Mouse (Mus musculus) stomach, embryonic 16.5 days (tissue): ENCODE measurements around the gene Fabp7. TPM values are rescaled to one million over a fixed set of nuclear protein-coding genes. Genes with fewer than 3 reads are reported as not detected.

Experiments
- ATAC-seq: fragments of 200-750 bp; cut with Nextera tagmentation; 2 replicates; pipeline ENCODE4 v1.8.0; 2017; ENCODE audit warnings: moderate number of reproducible peaks, moderate TSS enrichment; ENCODE audit not compliant: insufficient read depth, low FRiP score
- H3K27ac ChIP-seq: fragments of 300-500 bp; sonication (generic); 2 replicates; pipeline ENCODE4 v1.5.1; 2014; ENCODE audit warnings: low read length
- H3K27me3 ChIP-seq: fragments of 300-500 bp; sonication (generic); 2 replicates; pipeline ENCODE4 v1.6.1; 2014; ENCODE audit warnings: low read length, control low read depth, mixed read lengths; ENCODE audit not compliant: control insufficient read depth, insufficient read depth
- H3K36me3 ChIP-seq: fragments of 300-500 bp; sonication (generic); 2 replicates; pipeline ENCODE4 v1.6.1; 2014; ENCODE audit warnings: low read length; ENCODE audit not compliant: control insufficient read depth, insufficient read depth
- H3K4me1 ChIP-seq: fragments of 300-500 bp; sonication (generic); 2 replicates; pipeline ENCODE4 v1.6.1; 2014; ENCODE audit warnings: low read length, control low read depth, mixed read lengths; ENCODE audit not compliant: control insufficient read depth, insufficient read depth
- H3K4me2 ChIP-seq: fragments of 300-500 bp; sonication (generic); 2 replicates; pipeline ENCODE4 v1.6.1; 2014; ENCODE audit warnings: low read depth, low read length, mixed read lengths
- H3K4me3 ChIP-seq: fragments of 300-500 bp; sonication (generic); replicated peaks from 2 replicates; pipeline ENCODE4 v1.5.1; 2014; ENCODE audit warnings: mild to moderate bottlenecking, low read length
- H3K9ac ChIP-seq: fragments of 300-500 bp; sonication (generic); 2 replicates; pipeline ENCODE4 v1.6.1; 2014; ENCODE audit warnings: low read length
- H3K9me3 ChIP-seq: fragments of 300-500 bp; sonication (generic); replicated peaks from 2 replicates; pipeline ENCODE4 v1.6.1; 2016; ENCODE audit warnings: low read length, control low read depth; ENCODE audit not compliant: control insufficient read depth
- WGBS: fragments of 180-500 bp; shearing (Covaris S2); extraction: QIAGEN DNeasy Blood & Tissue Kit; methylation state at CpG from one replicate; pipeline ENCODE4 v1.1.7; 2014; 5-methylcytosine and 5-hydroxymethylcytosine counted together
- polyA plus RNA-seq: library from polyadenylated mRNA; unstranded; fragments of >200 nt; fragmentation: Nextera tagmentation; extraction: Ambion mirVana; gene quantifications from 2 replicates; pipeline ENCODE4 v1.2.1, GENCODE M21; 2015

The Fabp7 gene
- polyA plus RNA-seq, 1 experiment from 2014 or later: 52.9 TPM

- WGBS: 89% methylated on average over 2 of the region's 2 CpGs
- no peak for ATAC-seq
- Histone ChIP-seq H3K4me2 (no peak overlapping the region), H3K9me3 (no peaks in the 10 kb centered on the region), H3K4me3 (no peak overlapping the region), H3K27ac (no peak overlapping the region), H3K4me1 (no peaks in the 10 kb centered on the region), H3K27me3 (no peaks in the 10 kb centered on the region), H3K9ac (no peak overlapping the region), H3K36me3 (no peaks in the 10 kb centered on the region)
These were observed 29.4 kb upstream of the Fabp7 start for GRCm38 (mm10) chr10:57755201-57755736.

DNA sequence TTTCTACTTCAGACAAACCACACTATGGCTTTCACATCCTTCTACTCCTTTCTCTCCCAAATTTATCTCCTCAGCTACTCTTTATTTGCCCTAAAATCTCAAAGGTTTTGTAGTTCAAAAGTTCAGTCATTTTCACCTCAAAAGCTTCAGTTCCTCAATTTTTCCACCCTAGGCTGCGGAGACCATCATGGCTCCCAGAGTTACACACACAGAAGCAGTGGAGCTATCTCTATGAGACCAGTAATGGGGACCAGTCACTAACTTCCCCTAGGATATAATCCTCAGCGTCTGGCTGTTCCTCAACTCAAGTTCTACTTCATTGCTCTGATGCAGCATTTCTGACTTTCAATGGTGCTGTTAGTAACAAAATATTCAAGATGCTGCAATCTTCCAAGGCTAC, 25.7 kb upstream of the Fabp7 start:
- no peaks in the 10 kb centered on the region for H3K27me3 ChIP-seq
- H3K4me1 ChIP-seq: no peaks in the 10 kb centered on the region
- no peak overlapping the region for H3K4me3 ChIP-seq
- H3K36me3 ChIP-seq: no peaks in the 10 kb centered on the region
- H3K27ac ChIP-seq: no peak overlapping the region
- H3K4me2 ChIP-seq: no peak overlapping the region
- H3K9ac ChIP-seq: no peak overlapping the region
- ATAC-seq: no peak
- H3K9me3 ChIP-seq: no peaks in the 10 kb centered on the region
- 94% methylated on average over 2 of the region's 2 CpGs for WGBS

GRCm38 (mm10) chr10:57760694-57761093, 24.0 kb upstream of the Fabp7 start:
- Histone ChIP-seq H3K27ac (no peak overlapping the region), H3K4me3 (no peak overlapping the region), H3K9ac (no peak overlapping the region), H3K9me3 (no peaks in the 10 kb centered on the region), H3K27me3 (no peaks in the 10 kb centered on the region), H3K36me3 (no peaks in the 10 kb centered on the region), H3K4me2 (no peak overlapping the region), H3K4me1 (no peaks in the 10 kb centered on the region)
- no peak for ATAC-seq
- WGBS: 62% methylated on average over 3 of the region's 3 CpGs

DNA sequence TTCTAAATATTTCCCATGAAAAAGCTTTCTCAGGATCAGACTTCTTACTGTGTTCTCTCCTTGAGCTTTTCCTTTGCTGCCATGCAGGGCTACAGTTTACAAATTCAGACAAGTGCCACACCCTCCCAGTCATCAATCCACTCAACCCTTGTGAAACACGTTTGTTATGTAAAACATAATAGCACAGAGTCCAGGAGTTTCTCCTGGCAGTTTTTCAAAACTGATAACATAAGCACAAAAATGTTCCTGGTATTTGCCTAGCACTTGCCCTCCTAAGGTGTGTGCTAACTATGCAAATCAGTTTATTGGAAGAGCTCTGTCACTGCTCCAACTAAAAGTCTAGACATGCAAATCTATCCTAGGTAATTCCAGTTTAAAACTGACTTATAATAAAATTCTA, 21.6 kb upstream of the Fabp7 start:
- ATAC-seq: peak; percentile 89
- WGBS: 15% methylated on average over 1 of the region's 1 CpGs
- Histone ChIP-seq H3K4me1 (no peaks in the 10 kb centered on the region), H3K4me3 (no peak overlapping the region), H3K9me3 (no peaks in the 10 kb centered on the region), H3K9ac (no peak overlapping the region), H3K27ac (no peak overlapping the region), H3K4me2 (no peak overlapping the region), H3K36me3 (no peaks in the 10 kb centered on the region), H3K27me3 (no peaks in the 10 kb centered on the region)

GRCm38 (mm10) chr10:57783289-57784130, 1.2 kb upstream of the Fabp7 start:
- H3K36me3 ChIP-seq: no peaks in the 10 kb centered on the region
- no peaks in the 10 kb centered on the region for H3K9me3 ChIP-seq
- H3K9ac ChIP-seq: no peak overlapping the region
- no peak for ATAC-seq
- 40% methylated on average over 12 of the region's 13 CpGs for WGBS
- no peaks in the 10 kb centered on the region for H3K27me3 ChIP-seq
- no peak overlapping the region for H3K4me2 ChIP-seq
- H3K27ac ChIP-seq: no peak overlapping the region; the same call in 1 of the 2 replicates
- no peak overlapping the region for H3K4me3 ChIP-seq
- peaks cover 15% of the 10 kb centered on the region for H3K4me1 ChIP-seq

GRCm38 (mm10) chr10:57784131-57784875, 378 bp upstream of the Fabp7 start:
- Histone ChIP-seq H3K4me2 (peak overlapping the region; percentile 33), H3K27me3 (no peaks in the 10 kb centered on the region), H3K4me3 (peak overlapping the region; percentile 26), H3K36me3 (no peaks in the 10 kb centered on the region), H3K9ac (no peak overlapping the region), H3K4me1 (peaks cover 15% of the 10 kb centered on the region), H3K27ac (no peak overlapping the region), H3K9me3 (no peaks in the 10 kb centered on the region)
- WGBS: 19% methylated on average over 7 of the region's 7 CpGs
- ATAC-seq: peak; percentile 66; the same call in 1 of the 2 replicates

DNA sequence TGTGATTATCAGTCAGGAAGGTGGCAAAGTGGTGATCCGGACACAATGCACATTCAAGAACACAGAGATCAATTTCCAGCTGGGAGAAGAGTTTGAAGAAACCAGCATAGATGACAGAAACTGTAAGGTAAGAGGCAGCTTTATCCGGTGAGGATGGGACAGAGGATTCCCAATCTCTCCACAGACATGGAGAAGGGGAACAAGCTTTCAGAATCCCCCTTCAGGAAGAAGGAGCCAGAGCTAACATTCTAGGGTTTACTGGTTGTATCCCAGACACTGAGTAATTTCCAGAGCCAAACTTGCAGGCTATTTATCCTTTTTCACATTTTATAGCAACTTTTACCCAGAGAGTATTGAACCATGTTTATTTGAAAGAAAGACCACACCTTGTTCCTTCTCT, 871 bp downstream of the Fabp7 start:
- H3K27me3 ChIP-seq: no peaks in the 10 kb centered on the region
- H3K36me3 ChIP-seq: no peaks in the 10 kb centered on the region
- H3K27ac ChIP-seq: no peak overlapping the region
- WGBS: 71% methylated on average over 2 of the region's 2 CpGs
- H3K4me2 ChIP-seq: no peak overlapping the region
- no peak overlapping the region; the same call in 1 of the 2 replicates for H3K4me3 ChIP-seq
- H3K9ac ChIP-seq: 0 out of 2 replicates have a peak overlapping the region, but pooled peaks have one; percentile 26
- H3K4me1 ChIP-seq: peaks cover 15% of the 10 kb centered on the region
- ATAC-seq: no peak
- H3K9me3 ChIP-seq: no peaks in the 10 kb centered on the region

DNA sequence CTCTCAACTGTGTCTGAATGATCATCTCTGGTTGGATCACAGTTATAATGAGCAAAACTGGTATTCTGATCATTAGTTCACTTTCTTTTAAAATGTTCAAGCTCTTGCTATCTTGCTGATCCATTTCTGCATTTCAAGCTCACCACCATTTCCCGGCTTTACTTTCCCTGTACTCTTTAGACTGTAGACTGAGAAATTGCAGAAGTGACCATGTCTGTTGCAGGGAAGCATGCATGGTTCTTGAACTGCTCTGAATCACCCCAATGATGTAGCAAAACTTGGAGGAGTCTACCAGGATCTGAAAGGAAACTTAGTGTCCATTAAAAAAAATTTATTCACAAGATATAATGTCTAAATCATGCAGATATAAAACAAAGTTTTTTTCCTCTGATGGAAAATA, 8.3 kb downstream of the Fabp7 start:
- no peak overlapping the region for H3K27ac ChIP-seq
- H3K4me2 ChIP-seq: no peak overlapping the region
- H3K4me1 ChIP-seq: peaks cover 10% of the 10 kb centered on the region; the same call in 1 of the 2 replicates
- no peak for ATAC-seq
- no peak overlapping the region for H3K9ac ChIP-seq
- WGBS: 85% methylated on average over 1 of the region's 1 CpGs
- no peaks in the 10 kb centered on the region for H3K27me3 ChIP-seq
- H3K4me3 ChIP-seq: no peak overlapping the region
- H3K9me3 ChIP-seq: 0 out of 2 replicates have a peak, but pooled peaks cover 4% of the 10 kb centered on the region
- H3K36me3 ChIP-seq: no peaks in the 10 kb centered on the region

GRCm38 (mm10) chr10:57794018-57794417, 9.3 kb downstream of the Fabp7 start, which contains the start of gene Smpdl3a:
Gene Smpdl3a, plus strand, starts transcription at chr10:57794335.
- Histone ChIP-seq H3K4me1 (peaks cover 10% of the 10 kb centered on the region; the same call in 1 of the 2 replicates), H3K27me3 (no peaks in the 10 kb centered on the region), H3K9me3 (0 out of 2 replicates have a peak, but pooled peaks cover 4% of the 10 kb centered on the region), H3K36me3 (no peaks in the 10 kb centered on the region), H3K9ac (peak within 1 kb of the TSS; percentile 75), H3K4me2 (peak within 1 kb of the TSS; percentile 72), H3K4me3 (peak within 1 kb of the TSS; percentile 67), H3K27ac (peak within 1 kb of the TSS; percentile 61)
- 48% methylated on average over 7 of the region's 7 CpGs for WGBS
- ATAC-seq: peak; percentile 42; the same call in 1 of the 2 replicates
